Mouse (Mus musculus): ENCODE measurements around the gene Srrm4. TPM values are rescaled to one million over a fixed set of nuclear protein-coding genes. Genes with fewer than 3 reads are reported as not detected.

Srrm4 gene
- total RNA-seq, 2 experiments from 2014 or later: not detected

- ATAC-seq (replicated peaks; ENCODE audit: low FRiP score, low TSS enrichment, poor library complexity, severe bottlenecking): no peak
These were observed 170.8 kb downstream of the Srrm4 start for GRCm38 (mm10) chr5:116420759-116421225.

- ATAC-seq (replicated peaks; ENCODE audit: low FRiP score, low TSS enrichment, poor library complexity, severe bottlenecking): no peak
These were observed 171.4 kb downstream of the Srrm4 start for GRCm38 (mm10) chr5:116420213-116420612.

GRCm38 (mm10) chr5:116419322-116420045 is 172.1 kb downstream of the Srrm4 start:
- ATAC-seq (replicated peaks; ENCODE audit: low FRiP score, low TSS enrichment, poor library complexity, severe bottlenecking): no peak

- no peak for ATAC-seq (replicated peaks; ENCODE audit: low FRiP score, low TSS enrichment, poor library complexity, severe bottlenecking)
These were observed 175.4 kb downstream of the Srrm4 start for GRCm38 (mm10) chr5:116416208-116416607.

GRCm38 (mm10) chr5:116409689-116410590 is 181.7 kb downstream of the Srrm4 start:
- no peak for ATAC-seq (replicated peaks; ENCODE audit: low FRiP score, low TSS enrichment, poor library complexity, severe bottlenecking)

- no peak for ATAC-seq (replicated peaks; ENCODE audit: low FRiP score, low TSS enrichment, poor library complexity, severe bottlenecking)
These were observed 182.7 kb downstream of the Srrm4 start for GRCm38 (mm10) chr5:116408965-116409364.

- ATAC-seq (replicated peaks; ENCODE audit: low FRiP score, low TSS enrichment, poor library complexity, severe bottlenecking): no peak
These were observed 183.7 kb downstream of the Srrm4 start for GRCm38 (mm10) chr5:116407936-116408335.

- no peak for ATAC-seq (replicated peaks; ENCODE audit: low FRiP score, low TSS enrichment, poor library complexity, severe bottlenecking)
These were observed 184.3 kb downstream of the Srrm4 start for GRCm38 (mm10) chr5:116407321-116407720.

- no peak for ATAC-seq (replicated peaks; ENCODE audit: low FRiP score, low TSS enrichment, poor library complexity, severe bottlenecking)
These were observed 185.1 kb downstream of the Srrm4 start for GRCm38 (mm10) chr5:116406507-116406906.

GRCm38 (mm10) chr5:116405934-116406333 is 185.7 kb downstream of the Srrm4 start:
- ATAC-seq (replicated peaks; ENCODE audit: low FRiP score, low TSS enrichment, poor library complexity, severe bottlenecking): no peak

GRCm38 (mm10) chr5:116404063-116404462 is 187.6 kb downstream of the Srrm4 start:
- ATAC-seq (replicated peaks; ENCODE audit: low FRiP score, low TSS enrichment, poor library complexity, severe bottlenecking): no peak

- ATAC-seq (replicated peaks; ENCODE audit: low FRiP score, low TSS enrichment, poor library complexity, severe bottlenecking): no peak
These were observed 190.8 kb downstream of the Srrm4 start for GRCm38 (mm10) chr5:116400801-116401200.

- ATAC-seq (replicated peaks; ENCODE audit: low FRiP score, low TSS enrichment, poor library complexity, severe bottlenecking): no peak
These were observed 191.4 kb downstream of the Srrm4 start for GRCm38 (mm10) chr5:116400042-116400730.

GRCm38 (mm10) chr5:116396104-116396503 is 195.5 kb downstream of the Srrm4 start:
- ATAC-seq (replicated peaks; ENCODE audit: low FRiP score, low TSS enrichment, poor library complexity, severe bottlenecking): no peak

- no peak for ATAC-seq (replicated peaks; ENCODE audit: low FRiP score, low TSS enrichment, poor library complexity, severe bottlenecking)
These were observed 199.0 kb downstream of the Srrm4 start for GRCm38 (mm10) chr5:116392603-116393002.

- ATAC-seq (replicated peaks; ENCODE audit: low FRiP score, low TSS enrichment, poor library complexity, severe bottlenecking): no peak
These were observed 201.6 kb downstream of the Srrm4 start for GRCm38 (mm10) chr5:116389856-116390542.

GRCm38 (mm10) chr5:116389321-116389720 is 202.3 kb downstream of the Srrm4 start:
- no peak for ATAC-seq (replicated peaks; ENCODE audit: low FRiP score, low TSS enrichment, poor library complexity, severe bottlenecking)

All from megakaryocyte-erythroid progenitor cell, adult 5-6 weeks (primary cell).